Mouse (Mus musculus) cerebellum, adult (tissue): ENCODE results near the gene Ptpn13.

Source experiments
- ATAC-seq: cut with Nextera tagmentation; 2 replicates; pipeline ENCODE4 v1.9.2; 2017; ENCODE audit warnings: mild to moderate bottlenecking, moderate library complexity, mixed read lengths; ENCODE audit not compliant: insufficient number of reproducible peaks, low FRiP score, low TSS enrichment

Ptpn13 gene

DNA sequence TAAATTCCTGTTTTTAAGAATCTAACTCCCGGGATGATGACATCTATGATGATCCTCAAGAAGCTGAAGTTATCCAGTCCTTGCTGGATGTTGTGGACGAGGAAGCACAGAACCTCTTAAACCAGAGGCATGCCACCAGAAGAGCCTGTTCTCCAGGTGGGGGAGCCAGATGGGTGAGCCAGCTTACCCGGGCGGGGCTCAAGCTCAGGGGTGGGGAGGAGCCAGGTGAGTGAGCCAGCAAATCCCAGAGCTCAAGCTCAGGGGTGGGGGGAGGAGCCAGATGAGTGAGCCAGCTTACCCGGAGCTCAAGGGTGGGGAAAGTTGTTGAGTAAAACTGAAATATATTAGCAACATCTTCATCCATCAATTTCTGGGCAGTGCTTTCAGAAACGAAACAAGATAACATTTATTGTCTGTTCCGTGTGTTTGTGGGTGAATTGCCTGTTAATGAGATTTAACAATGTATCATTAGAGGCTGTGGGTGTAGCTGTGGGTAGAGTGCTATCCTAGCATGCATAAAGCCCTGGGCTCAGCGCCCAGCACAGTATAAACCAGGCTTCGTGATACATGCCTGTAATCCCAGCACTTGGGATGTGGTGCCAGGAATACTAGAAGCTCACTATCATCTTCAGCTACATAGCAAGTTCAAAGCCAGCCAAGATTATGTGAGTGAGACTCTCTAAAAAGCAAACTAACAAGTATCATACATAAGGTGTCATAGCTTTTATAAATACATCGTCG lies 154.9 kb downstream of the Ptpn13 start:
- no peak for ATAC-seq

DNA sequence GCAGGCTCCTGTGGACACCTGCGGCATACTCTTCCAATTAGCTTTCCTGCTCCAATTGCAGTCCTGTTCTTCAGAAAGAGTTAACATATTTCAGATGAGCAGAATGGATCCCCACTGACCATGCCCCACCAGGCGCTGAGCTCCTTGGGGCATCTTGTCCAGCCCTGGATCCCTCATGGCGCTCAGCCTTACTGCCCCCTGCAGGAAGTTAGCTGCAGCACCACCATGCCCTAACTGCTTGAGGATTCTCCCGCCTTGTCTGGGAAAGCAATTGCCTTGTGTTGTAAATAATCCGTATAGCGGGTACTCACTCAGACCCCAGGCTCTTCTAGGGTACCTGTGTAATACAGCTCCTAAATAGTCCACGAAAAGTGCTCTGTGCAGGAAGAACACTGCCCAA lies 162.2 kb downstream of the Ptpn13 start:
- ATAC-seq, result no peak

DNA sequence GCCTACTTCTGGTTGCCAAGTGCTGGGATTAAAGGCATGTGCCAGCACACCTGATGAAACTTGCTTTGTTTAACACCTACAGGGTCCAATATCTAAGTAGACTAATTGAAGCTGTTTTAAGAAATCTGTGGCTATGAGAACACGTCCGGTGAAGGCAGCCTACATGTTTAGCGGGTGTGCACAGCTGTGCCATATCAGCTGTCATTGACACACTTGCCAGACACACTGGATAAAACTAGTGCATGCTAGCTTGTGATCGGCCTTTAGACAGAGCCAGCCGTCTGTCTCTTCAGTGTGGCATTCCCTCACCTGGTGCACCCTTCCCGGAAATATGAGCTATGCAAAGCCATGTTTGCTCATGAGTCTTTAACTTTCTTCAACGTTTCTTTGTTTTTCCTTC lies 166.9 kb downstream of the Ptpn13 start:
- no peak for ATAC-seq

- ATAC-seq, result peak; percentile 38
Measured at GRCm38 (mm10) chr5:103592706-103593105, 167.7 kb downstream of the Ptpn13 start.

DNA sequence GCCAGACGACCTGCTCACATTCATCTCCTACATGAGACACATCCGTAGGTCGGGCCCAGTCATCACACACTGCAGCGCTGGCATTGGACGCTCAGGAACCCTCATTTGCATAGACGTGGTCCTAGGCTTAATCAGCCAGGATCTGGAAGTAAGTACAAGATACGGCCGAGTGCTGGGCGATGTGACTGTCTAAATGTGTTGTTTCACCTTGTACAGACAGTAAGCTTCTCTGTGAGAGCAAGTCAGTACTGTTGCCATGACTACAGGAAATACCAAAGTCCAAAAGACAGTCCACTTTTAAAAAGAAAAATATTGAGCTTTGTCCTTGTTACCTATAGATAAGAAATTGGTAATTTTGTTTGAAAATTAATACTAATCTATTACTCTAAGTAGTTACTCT lies 168.6 kb downstream of the Ptpn13 start:
- ATAC-seq, result no peak

- no peak for ATAC-seq
Measured at GRCm38 (mm10) chr5:103595394-103596226, 170.6 kb downstream of the Ptpn13 start.

DNA sequence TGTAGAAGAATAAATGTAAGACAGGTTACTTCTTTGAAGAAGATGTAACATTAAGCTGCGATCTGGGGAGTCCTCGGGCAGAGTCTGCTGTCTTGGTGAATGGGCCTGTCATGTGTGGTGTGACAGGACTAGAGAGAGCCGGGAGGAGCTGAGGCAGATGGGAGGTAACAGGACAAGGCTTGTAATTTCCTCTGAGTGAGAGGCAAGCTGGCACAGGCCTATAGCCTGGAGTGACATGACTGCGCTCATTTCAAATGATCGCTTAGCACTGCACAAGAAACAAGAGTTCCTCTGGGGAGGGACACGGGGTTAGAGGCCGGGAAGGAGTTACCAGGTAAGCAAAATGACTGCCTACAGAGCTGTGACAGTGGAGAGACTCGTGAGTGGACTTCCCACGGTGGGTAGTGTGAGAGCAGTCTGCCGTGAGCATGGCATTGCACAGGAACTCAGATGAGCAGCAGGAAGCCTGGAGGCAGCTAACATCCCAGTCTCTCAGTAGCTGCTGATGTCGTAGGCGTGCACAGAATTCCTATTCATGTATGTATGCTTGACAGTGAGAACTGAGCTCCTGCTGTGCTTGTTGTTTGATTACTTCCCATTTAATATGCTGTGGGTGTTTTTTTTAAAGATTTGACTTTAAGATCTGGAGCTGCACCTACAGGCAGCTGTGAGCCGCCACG lies 171.6 kb downstream of the Ptpn13 start:
- no peak for ATAC-seq

DNA sequence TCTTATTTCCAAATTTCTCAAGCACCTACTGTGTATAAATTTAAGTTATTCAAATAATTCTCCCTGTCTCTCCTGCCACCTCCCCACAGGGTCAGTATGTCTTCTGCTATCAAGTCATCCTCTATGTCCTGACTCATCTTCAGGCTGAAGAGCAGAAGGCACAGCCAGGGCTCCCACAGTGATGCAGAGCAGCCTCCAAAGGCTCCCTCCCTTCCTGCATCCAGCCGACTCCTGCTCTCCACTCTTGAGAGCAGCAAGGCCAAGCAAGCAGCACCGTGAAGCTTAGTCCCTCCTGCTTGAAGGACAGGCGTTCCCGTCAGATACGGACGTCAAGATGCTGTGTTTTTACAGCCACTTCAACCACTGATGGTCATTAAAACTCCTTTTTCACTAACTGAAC lies 172.6 kb downstream of the Ptpn13 start:
- ATAC-seq, result peak; percentile 91

DNA sequence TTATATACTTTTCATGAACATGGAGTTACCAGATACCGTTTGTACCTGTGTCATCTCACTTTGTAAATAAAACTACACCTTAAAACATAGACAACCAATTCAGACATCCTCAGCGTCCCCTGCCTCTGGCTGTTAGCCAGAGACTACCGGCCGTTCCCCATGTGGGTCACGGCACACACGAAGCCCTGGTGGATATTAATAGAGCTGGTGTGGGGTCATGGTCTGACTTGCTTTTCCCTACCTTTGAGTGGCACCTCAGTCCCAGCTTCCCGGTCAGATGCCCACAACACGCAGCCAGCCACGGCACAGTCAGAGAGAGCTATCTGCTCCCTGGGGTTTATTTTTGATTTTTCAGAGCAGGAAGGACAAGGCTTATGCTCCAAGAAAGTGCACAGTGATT lies 173.3 kb downstream of the Ptpn13 start:
- no peak for ATAC-seq

DNA sequence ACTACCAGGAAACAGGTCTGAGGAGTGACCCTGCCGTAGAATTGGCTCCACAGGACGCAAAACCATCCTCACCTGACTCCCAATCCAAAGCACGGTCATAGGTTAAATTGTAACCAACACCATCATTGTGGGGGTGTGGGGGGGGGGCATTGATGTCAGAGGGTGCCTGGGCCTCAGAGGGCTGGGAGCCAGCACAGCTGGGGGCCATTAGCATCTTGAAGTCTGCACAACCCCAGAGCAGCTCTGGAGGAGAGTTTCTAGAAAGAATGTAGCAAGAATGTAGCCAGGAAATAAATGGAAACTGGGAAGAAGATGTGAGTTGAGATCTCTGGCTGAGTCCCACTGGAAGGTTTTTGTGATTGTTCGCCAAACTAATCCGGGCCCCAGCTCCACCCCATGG lies 173.9 kb downstream of the Ptpn13 start:
- no peak for ATAC-seq

DNA sequence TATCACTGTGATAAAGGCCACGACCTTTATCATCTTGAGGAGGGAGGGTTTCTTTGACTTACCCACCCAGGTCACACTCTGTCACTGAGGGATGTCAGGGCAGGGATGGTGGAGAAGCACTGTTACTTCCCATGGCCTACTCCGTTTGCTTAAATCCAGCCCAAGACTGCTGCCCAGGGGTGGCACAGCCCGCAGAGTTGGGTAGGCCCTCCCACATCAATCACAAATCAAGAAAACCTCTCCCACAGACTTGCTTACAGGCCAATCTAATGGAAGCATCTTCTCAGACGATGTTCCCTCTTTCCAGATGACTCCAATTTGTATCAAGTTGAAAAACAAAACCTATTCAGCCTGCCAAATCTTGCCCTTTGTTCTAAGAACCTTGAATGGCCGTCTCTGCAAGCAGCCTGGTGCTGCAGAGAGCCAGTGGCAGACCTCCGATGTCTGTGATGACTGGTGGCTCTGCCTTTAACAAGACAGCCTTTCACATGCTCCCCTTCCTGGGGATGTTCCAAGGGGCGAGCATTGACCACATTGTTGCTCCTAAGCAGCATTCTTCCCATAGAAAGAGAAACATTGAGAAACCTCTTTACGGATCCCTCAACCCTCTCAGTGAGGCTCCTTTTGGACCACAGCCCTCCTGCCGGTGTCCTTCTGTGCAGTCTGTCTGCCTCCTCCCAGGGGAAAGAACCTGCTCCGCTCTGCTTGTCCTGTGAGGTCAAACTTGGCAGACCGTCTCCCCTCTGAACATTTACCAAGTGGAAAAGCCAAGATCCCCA lies 178.3 kb downstream of the Ptpn13 start:
- peak; percentile 81 for ATAC-seq

GRCm38 (mm10) chr5:103605707-103606106 lies 180.7 kb downstream of the Ptpn13 start:
- no peak for ATAC-seq

DNA sequence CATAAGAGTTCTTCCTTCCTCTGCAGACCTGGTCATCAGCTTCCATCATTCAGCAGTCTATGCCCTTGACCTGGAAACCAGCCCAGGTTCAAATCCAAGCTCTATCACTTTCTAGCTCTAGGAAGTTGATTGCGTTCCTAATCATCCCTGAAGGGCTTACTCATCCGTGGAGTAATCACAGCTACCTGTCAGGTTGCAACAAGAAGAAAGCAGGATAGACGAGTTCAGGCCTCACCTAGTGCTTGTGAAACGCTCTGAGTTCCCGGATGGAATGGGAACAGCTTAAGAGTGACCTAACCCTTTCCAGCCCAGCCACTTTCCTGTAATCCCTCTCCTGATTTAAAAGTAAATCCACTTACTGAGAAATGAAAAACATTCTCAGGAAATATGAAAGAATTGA lies 185.2 kb downstream of the Ptpn13 start:
- ATAC-seq, result no peak

- no peak for ATAC-seq
Measured at GRCm38 (mm10) chr5:103610856-103611472, 186.0 kb downstream of the Ptpn13 start.

DNA sequence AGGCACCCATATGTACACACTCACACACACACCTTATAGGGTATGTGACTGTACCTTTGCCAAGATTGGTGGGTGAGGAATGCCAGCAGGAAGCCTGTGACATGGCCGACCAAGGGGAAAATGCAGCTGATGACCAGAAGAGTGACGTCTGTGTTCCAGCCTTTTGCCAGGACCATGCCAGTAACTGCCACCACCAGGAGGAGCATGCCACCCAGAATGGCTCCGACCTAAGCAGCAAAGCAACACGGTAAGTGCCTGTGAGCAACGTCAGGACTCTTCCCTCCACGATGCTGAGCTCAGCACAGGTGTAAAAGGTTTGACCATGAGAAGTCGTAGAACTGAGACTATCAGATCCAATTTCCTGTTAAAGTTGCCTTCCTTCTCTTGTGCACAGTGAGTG lies 187.3 kb downstream of the Ptpn13 start:
- ATAC-seq, result no peak

- no peak for ATAC-seq
Measured at GRCm38 (mm10) chr5:103614356-103614755, 189.4 kb downstream of the Ptpn13 start.

GRCm38 (mm10) chr5:103617191-103617590 lies 192.2 kb downstream of the Ptpn13 start:
- ATAC-seq, result no peak

- no peak for ATAC-seq
Measured at GRCm38 (mm10) chr5:103620301-103620973, 195.4 kb downstream of the Ptpn13 start.

- no peak for ATAC-seq
Measured at GRCm38 (mm10) chr5:103622321-103622720, 197.3 kb downstream of the Ptpn13 start.
